Mouse (Mus musculus): ENCODE data around the gene Camsap1. TPM values are rescaled to one million over a fixed set of nuclear protein-coding genes. Genes with fewer than 3 reads are reported as not detected.
A peak's percentile ranks its signal among the peaks of the same experiment; 100 is the strongest.

The Camsap1 gene
- polyA plus RNA-seq, 1 experiment from 2014 or later, result 85.5 TPM

GRCm38 (mm10) chr2:25877250-25877735 is 105.8 kb downstream of the Camsap1 start:
- H3K27ac ChIP-seq, result no peak overlapping the region
- peak overlapping the region; percentile 49 for H3K4me3 ChIP-seq
- no peaks in the 10 kb centered on the region for H3K36me3 ChIP-seq
- H3K9me3 ChIP-seq (replicated peaks), result no peaks in the 10 kb centered on the region
- 25% methylated on average over 7 of the region's 7 CpGs for WGBS
- H3K27me3 ChIP-seq, result peaks cover 27% of the 10 kb centered on the region
- peak overlapping the region; percentile 66 for H3K9ac ChIP-seq
- peaks cover 8% of the 10 kb centered on the region for H3K4me1 ChIP-seq
- H3K4me2 ChIP-seq (replicated peaks), result peak overlapping the region; percentile 82
- 0 out of 2 replicates have a peak, but pooled peaks have one; percentile 26 for ATAC-seq (ENCODE audit: low FRiP score)

Other genes starting within 250 kb of the Camsap1 start
- gene Obp2b, start 246.3 kb downstream of the Camsap1 start, polyA plus RNA-seq (2016; fragmentation: Nextera tagmentation; extraction: Ambion mirVana), result not detected in 2 replicates
- gene Lcn3, start 217.7 kb downstream of the Camsap1 start, polyA plus RNA-seq (2016; fragmentation: Nextera tagmentation; extraction: Ambion mirVana), result not detected in 2 replicates
- not detected in 2 replicates for gene Lcn11, start 206.3 kb downstream of the Camsap1 start, polyA plus RNA-seq (2016; fragmentation: Nextera tagmentation; extraction: Ambion mirVana)
- gene Gm13539, start 201.0 kb downstream of the Camsap1 start, polyA plus RNA-seq (2016; fragmentation: Nextera tagmentation; extraction: Ambion mirVana), result not detected in 2 replicates
- gene Glt6d1, start 167.4 kb downstream of the Camsap1 start, polyA plus RNA-seq (2016; fragmentation: Nextera tagmentation; extraction: Ambion mirVana), result not detected in 2 replicates
- gene Lcn9, start 160.1 kb downstream of the Camsap1 start, polyA plus RNA-seq (2016; fragmentation: Nextera tagmentation; extraction: Ambion mirVana), result not detected in 2 replicates
- not detected in 2 replicates for gene Sohlh1, start 136.0 kb downstream of the Camsap1 start, polyA plus RNA-seq (2016; fragmentation: Nextera tagmentation; extraction: Ambion mirVana)
- 2.9 and 4.6 TPM in 2 replicates for gene Kcnt1, start 119.5 kb downstream of the Camsap1 start, polyA plus RNA-seq (2016; fragmentation: Nextera tagmentation; extraction: Ambion mirVana)
- 98.4 and 102 TPM in 2 replicates for gene Ubac1, start 38.5 kb upstream of the Camsap1 start, polyA plus RNA-seq (2016; fragmentation: Nextera tagmentation; extraction: Ambion mirVana)
- gene Nacc2, start 139.9 kb upstream of the Camsap1 start, polyA plus RNA-seq (2016; fragmentation: Nextera tagmentation; extraction: Ambion mirVana), result 12.6 and 15.0 TPM in 2 replicates
- gene Lhx3, start 225.0 kb upstream of the Camsap1 start, polyA plus RNA-seq (2016; fragmentation: Nextera tagmentation; extraction: Ambion mirVana), result 8.7 and 12.0 TPM in 2 replicates

Measured in hindbrain, embryonic 12.5 days (tissue).